Mouse (Mus musculus) lung, postnatal 36 days (tissue): ENCODE results near the gene Dpy19l3.

Experiments
- DNase-seq: peaks from one replicate; pipeline ENCODE4 v3.0.0; 2022; ENCODE audit warnings: mixed read lengths

Dpy19l3 gene

GRCm38 (mm10) chr7:35754033-35754885 lies at the start of gene Dpy19l3:
Dpy19l3 (minus strand) TSS chr7:35754454.
- peak; percentile 86 for DNase-seq

- peak; percentile 89 for DNase-seq
Observed at GRCm38 (mm10) chr7:35802906-35803595, 48.8 kb upstream of the Dpy19l3 start, which contains the start of gene Zfp507. Zfp507 (minus strand) TSS chr7:35803003.

GRCm38 (mm10) chr7:35802201-35802905 lies 48.1 kb upstream of the Dpy19l3 start:
- no peak for DNase-seq

DNA sequence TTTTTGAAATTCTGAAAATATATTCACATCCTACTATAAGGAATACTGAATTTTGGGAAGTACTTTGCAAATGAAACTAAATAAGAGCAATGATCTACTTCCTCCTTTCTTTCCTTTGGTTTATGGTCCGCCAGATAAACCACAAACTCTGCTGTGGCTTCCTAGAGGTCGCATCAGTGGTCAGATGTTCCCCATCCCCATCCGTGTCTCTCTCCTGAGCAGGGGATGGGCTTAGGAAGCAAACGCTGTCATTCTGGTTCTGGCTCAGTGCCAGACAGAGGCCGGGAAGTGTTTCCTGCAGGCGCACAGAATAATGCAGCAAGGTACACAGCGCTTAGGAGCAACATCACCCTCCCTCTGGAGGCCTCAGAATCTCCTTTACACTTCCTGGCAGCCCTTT lies 41.9 kb upstream of the Dpy19l3 start:
- DNase-seq: peak; percentile 11

DNA sequence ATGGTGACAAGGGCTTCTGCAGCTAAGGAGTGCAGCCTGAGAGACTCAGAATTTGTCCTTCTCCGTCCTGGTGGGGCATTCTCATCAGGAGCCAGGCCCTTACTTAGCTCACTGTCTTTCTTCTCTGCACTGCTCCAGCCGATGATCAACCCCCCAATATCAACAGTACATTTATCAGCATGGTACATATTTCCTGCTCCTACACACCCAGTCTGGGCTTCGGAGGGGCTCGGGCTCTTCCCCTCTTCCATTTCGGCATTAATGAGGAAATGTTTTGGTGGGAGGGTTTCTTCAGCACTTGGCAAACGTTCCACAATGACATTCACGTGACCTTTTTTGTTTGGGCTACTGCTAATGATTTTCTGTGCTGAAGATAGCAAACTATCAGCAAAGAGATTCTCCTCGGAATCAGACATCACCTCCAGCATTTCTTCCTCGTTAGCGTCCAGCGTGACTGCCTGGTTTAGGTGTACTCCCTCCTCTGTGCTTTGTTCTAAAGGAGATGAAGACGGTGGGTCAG lies 40.0 kb upstream of the Dpy19l3 start:
- no peak for DNase-seq

DNA sequence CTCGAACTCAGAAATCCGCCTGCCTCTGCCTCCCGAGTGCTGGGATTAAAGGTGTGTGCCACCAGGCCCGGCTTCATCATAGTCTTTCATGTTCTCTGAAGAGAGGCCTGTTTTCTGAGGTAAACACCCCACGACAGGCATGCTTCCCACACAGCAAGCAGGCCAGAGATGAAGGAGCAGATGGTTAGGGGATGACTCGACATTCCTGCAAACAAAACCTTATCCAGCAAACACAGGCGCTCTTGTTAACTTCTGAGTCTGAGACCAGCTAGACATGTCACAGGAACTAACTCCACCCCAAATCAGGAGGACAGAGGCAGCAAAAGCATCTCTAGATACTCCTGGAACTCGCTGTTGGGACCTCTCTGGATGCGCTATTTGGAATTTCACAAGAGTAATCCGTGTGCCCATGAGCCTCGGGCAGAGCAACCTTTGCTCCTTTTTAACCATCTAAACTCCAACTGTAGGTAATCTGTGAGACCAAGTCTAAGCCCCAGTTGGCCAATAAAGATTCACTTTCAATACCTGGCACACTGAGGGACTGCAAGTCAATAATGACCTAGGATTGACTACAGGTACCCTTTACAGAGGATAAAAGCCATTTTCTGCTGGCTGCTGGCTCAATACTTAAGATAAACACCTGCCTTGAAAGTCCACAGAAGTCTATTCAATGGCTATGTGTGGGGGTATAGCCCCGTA lies 38.0 kb upstream of the Dpy19l3 start:
- DNase-seq: no peak

- DNase-seq: no peak
Observed at GRCm38 (mm10) chr7:35790926-35791325, 36.7 kb upstream of the Dpy19l3 start.

DNA sequence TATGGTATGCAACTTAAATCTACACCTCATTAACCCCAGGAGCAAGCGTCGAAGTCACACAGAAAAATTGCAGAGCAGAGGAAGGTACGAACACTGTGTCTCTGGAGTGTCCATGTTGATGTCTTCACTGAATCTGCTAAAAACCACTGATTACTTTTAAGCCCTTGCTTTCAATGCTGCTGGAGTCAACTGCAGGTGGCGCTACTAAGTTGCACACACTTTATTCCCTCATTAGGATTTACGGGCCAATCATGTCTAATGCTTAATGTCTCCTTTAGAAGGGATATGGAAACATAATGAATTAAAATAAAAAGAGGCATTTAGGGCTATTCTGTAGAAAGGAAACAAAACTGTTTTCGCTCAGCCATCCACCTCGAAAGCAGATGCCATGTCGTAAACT lies 35.9 kb upstream of the Dpy19l3 start:
- DNase-seq: peak; percentile 46

- DNase-seq: peak; percentile 42
Observed at GRCm38 (mm10) chr7:35785579-35785978, 31.3 kb upstream of the Dpy19l3 start.

GRCm38 (mm10) chr7:35782252-35782651 lies 28.0 kb upstream of the Dpy19l3 start:
- DNase-seq: no peak

DNA sequence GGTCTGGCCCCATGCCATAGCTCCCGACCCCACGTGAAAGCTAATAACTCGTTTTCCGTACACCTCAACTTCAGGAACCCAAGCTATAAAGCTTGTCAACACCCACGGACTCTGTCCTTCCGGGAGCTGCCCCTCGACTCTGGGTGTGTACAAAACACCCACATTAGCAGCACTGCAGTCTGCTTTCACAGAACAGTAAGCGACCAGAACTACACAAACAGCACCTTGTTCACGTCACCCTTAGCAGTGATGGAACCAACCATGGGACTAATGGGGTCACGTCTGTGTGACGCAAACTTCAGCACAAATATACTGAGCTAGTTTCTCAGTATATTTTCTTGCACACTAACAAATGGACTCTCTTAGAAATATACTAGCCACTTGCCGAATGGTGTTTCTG lies 19.9 kb upstream of the Dpy19l3 start:
- DNase-seq: no peak

- DNase-seq: no peak
Observed at GRCm38 (mm10) chr7:35772347-35772746, 18.1 kb upstream of the Dpy19l3 start.

GRCm38 (mm10) chr7:35771106-35771505 lies 16.9 kb upstream of the Dpy19l3 start:
- DNase-seq: no peak

- DNase-seq: no peak
Observed at GRCm38 (mm10) chr7:35770122-35770521, 15.9 kb upstream of the Dpy19l3 start.

DNA sequence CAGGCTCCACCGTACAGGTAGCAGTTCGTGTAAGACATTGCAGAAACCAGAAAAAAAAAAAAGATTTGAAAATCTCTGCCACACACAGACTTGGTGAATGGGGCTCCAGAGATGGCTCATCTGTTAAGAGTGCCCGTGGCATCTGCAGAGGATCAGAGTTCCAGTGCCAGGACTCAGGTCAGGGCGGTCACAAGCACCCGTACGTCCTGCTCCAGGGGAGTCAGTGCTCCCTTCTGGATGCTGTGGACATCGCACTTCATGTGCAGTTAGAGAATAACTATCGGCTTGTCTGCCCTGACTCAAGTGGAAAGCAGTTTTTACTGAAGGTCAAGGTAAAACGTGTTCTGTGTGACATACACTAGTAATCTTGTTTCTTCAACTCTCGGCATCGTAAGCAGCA lies 10.2 kb upstream of the Dpy19l3 start:
- no peak for DNase-seq

DNA sequence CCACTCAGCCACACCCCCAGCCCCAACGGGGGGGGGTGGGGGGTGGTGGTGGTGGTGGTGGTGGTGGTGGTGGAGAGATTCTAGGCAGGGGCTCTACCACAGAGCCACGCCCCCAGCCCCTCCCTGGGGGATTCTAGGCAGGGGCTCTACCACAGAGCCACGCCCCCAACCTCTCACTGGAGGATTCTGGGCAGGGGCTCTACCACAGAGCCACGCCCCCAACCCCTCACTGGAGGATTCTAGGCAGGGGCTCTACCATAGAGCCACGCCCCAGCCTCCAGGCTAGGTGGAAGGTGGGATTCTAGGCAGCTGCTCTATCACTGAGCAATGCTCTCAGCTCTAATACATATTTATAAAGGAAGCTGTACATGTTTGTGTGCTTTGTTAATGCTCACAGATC lies 7.5 kb upstream of the Dpy19l3 start:
- DNase-seq: no peak

DNA sequence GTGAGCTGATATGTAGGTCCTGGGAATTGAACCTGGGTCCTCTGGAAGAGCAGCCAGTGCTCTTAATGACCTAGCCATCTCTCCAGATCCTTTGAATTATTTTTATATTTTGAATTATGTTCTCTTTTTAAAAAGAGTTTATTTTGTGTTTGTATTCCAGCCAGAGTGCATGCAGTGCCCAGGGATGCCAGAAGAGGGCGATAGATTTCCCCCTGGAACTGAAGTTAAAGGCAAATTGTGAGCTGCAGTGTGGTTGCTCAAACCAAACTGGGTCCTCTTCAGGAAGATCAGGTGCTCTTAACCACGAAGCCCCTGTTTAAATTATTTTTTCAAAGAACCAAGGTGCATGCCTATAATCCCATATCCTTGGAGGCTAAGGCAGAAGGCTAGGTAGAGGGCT lies 5.3 kb upstream of the Dpy19l3 start:
- DNase-seq: no peak

DNA sequence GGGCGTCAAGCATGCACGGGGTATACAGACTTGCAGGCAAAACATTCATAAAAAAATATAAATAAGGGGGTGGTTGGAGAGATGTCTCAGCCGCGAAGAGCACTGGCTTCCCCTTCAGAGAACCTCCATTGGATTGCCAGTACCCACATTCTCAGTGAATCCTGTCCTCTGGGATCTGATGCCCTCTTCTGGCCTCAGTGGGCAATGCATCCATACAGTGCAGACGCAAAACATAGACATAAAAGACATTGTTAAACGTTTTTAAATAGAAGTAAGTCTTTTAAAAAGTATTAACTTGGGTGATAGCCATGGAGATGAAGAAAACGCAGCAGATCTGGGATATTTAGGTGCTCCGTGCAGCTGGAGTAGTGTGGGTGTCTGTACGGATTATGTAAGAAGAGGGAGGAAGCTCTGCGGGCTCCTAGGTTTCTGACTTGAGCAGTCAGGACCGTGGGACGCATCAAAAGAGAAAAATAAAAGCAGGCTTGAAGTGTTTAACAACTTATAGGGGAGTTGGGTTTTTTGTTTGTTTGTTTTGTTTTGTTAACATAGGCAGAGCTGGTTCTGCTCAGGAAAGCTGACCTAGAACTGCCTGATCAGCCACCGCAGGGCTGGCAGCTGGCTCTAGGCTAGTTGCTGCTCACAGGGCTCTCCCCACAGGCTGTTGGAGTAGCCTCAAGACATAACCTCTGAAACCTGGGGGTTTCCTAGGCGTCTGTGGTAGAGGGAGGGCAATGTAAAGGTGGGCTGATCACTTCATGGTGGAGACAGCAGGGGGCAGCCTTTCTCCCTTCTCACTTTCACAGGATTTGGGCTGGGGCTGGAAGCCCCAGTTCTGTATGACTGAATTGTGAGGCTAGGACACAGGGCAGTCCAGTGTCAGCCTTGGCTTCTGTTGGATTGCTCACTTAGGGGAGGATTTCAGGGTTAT lies 2.5 kb upstream of the Dpy19l3 start:
- peak; percentile 28 for DNase-seq

- DNase-seq: no peak
Observed at GRCm38 (mm10) chr7:35754886-35755168, 573 bp upstream of the Dpy19l3 start.

DNA sequence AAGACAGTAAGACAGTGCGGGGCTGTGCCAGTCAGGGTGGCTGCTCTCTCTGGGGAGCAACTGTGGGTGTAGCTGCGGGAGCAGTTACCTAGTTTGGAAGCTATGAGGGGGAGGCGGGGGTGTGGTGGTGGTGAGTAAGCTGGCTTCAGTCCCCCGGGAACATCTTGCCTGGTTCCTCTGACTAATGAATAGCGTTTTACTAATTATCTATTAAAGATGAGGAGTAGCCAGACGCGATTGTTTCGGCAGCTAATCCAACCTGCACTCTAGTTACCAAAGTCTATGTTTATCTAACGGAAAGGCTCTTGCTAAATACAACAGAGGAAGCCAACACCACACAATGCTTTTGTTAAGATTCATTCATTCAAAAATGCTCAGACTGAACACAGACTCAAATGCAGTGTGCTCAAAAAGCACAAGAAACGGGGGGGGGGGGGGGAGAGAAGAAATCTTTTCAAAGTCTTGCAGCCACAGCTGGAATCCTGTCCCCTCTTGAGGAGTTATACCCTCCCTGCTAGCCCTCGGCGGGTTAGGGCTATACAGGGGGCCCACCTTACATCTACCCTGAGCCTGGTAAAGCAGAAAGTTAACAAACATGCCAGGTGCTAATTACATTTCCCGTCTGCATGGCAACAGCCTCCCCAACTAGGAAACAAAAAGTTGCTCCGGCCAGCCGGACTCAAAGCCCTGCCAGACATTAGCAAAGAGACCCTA lies 778 bp downstream of the Dpy19l3 start:
- peak; percentile 7 for DNase-seq

GRCm38 (mm10) chr7:35750873-35751272 lies 3.4 kb downstream of the Dpy19l3 start:
- DNase-seq: no peak
